Mouse (Mus musculus): ENCODE measurements around the gene Raver1. TPM values are rescaled to one million over a fixed set of nuclear protein-coding genes. Genes with fewer than 3 reads are reported as not detected.
"Not testable (repeated sequence)": the region's sequence is repeated elsewhere in the genome, so short reads cannot be mapped to it uniquely, and the experiment has no call there.

Gene Raver1
- polyA plus RNA-seq, 1 experiment from 2014 or later, result 33.5 TPM

DNA sequence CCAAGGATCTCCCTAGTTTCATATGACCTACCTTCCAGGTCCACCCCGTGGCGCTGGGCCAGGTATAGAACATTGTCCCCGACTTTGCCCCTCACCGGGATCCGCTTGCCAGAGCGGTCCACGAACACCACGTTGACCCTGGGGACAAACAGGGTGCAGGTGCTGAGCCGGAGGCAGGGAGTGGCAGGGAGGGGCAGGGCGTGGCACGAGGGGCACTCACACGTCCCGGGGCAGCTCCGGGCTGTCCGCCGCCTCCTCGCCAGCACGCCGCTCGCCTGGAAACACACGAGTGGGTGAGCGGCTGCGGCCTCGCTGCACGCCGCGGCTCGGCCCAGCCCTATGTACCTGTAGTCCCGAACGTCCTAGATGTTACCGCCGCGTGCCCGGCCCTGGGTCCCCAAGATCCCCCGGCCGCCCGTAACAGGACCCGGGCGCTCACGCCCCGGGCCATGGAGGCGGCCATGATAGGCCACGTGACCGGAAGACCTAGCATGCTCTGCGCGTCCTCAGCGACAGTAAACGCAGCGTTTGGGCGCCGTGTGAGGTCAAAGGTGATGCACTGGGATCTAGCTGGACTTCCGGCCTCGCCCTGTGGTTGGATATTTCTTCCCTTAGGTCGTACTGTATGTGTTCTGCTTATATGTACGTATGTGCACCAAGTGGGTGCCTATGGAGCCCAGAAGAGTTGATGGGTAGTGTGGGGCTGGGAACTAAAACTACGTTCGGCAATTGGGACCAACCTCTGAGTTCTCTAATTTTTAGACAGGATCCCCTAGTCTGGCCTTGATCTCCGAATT, 18.6 kb downstream of the Raver1 start, which contains the start of the genes Gm49373 and Fdx1l:
Gm49373 (minus strand) TSS at position 53 of the 797 bp plus-strand sequence.
Fdx1l (minus strand) TSS at position 571 of the 797 bp plus-strand sequence.
- peak within 1 kb of the TSS; percentile 78 for H3K4me2 ChIP-seq
- H3K36me3 ChIP-seq, result peaks cover 31% of the 10 kb centered on the region
- WGBS, result 4% methylated on average over 58 of the region's 58 CpGs
- H3K9ac ChIP-seq, result peak within 1 kb of the TSS; percentile 82
- peak within 1 kb of the TSS; percentile 74 for H3K4me3 ChIP-seq
- peak within 1 kb of the TSS; percentile 60 for H3K27ac ChIP-seq
- no peaks in the 10 kb centered on the region for H3K27me3 ChIP-seq
- ATAC-seq (replicated peaks; ENCODE audit: insufficient number of reproducible peaks, insufficient read depth, low FRiP score, low read depth), result peak; percentile 92
- peaks cover 15% of the 10 kb centered on the region for H3K4me1 ChIP-seq (replicated peaks)
- no peaks in the 10 kb centered on the region for H3K9me3 ChIP-seq (replicated peaks)

DNA sequence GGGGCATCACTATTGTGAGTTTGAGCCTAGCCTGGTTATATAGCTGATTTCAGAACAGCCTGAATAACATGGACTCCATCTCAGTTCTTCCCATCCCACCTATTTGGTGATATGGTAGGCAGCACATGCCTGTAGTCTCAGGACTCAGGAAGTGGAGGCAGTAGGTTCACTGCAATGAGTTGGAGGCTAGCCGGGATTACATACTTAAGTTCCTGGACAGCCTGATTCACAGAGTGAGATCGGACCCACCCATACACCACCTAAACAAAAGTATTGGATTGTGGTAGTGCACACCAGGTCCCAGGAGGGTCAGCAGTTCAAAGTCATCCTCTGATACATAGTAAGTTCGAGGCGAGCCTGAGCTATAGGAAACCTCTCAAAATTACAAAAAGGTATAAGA, 19.2 kb downstream of the Raver1 start:
- peak overlapping the region; percentile 78 for H3K4me2 ChIP-seq

DNA sequence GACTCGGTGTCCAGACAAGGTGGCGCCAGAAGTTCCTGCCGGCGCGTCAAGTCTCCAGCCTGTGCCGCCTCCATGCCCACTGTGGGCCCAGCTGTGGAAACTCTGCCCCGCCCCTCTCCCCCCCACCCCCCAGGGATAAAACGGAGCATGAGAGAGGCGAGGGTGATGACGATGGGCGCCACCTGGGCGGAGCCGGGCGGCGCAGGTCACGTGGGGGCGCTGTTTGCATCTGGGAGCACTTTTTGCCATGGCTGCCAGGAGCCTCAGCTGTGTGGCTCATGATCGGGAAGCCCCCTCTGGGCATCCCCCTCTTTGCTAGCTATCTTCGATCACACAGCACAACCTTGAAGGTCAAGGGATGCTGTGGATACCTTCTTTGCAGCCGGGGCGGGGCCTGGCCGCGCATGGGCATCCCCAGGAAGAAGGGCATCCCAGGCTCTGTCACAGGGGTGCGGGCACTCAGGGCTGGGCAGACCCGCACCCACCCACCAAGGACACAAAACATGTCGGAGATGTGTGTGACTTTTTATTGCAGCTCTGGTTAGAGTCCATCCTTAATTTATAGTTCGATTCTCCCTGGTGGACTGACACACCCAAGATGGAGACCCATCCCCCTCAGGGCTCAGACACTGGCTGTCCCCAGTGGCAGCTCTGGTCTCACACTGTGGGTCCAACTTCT, 24.7 kb downstream of the Raver1 start, which contains the start of gene Zglp1:
Zglp1 (minus strand) TSS at position 88 of the 679 bp plus-strand sequence.
- no peak for ATAC-seq (replicated peaks; ENCODE audit: insufficient number of reproducible peaks, insufficient read depth, low FRiP score, low read depth)
- H3K9ac ChIP-seq, result no peak within 1 kb of the TSS
- peaks cover 6% of the 10 kb centered on the region for H3K4me1 ChIP-seq (replicated peaks)
- no peaks in the 10 kb centered on the region for H3K9me3 ChIP-seq (replicated peaks)
- H3K27me3 ChIP-seq, result no peaks in the 10 kb centered on the region
- H3K36me3 ChIP-seq, result peaks cover 27% of the 10 kb centered on the region
- no peak within 1 kb of the TSS for H3K27ac ChIP-seq
- H3K4me3 ChIP-seq, result no peak within 1 kb of the TSS
- WGBS, result 81% methylated on average over 27 of the region's 27 CpGs
- H3K4me2 ChIP-seq, result no peak within 1 kb of the TSS

More for the DNA sequence above, 19.2 kb downstream of the Raver1 start:
- H3K4me3 ChIP-seq, result peak overlapping the region; percentile 74
- peaks cover 28% of the 10 kb centered on the region for H3K36me3 ChIP-seq
- no peak for ATAC-seq (replicated peaks; ENCODE audit: insufficient number of reproducible peaks, insufficient read depth, low FRiP score, low read depth)
- no peaks in the 10 kb centered on the region for H3K9me3 ChIP-seq (replicated peaks)
- H3K27me3 ChIP-seq, result no peaks in the 10 kb centered on the region
- peak overlapping the region; percentile 82 for H3K9ac ChIP-seq
- 5% methylated on average over 4 of the region's 4 CpGs for WGBS
- peaks cover 15% of the 10 kb centered on the region for H3K4me1 ChIP-seq (replicated peaks)
- H3K27ac ChIP-seq, result no peak overlapping the region; the same call in 1 of the 2 replicates

GRCm38 (mm10) chr9:21062928-21063327, 28.9 kb downstream of the Raver1 start:
- no peaks in the 10 kb centered on the region for H3K27me3 ChIP-seq
- H3K27ac ChIP-seq, result no peak overlapping the region
- WGBS, result 80% methylated on average over 2 of the region's 2 CpGs
- H3K4me1 ChIP-seq (replicated peaks), result no peaks in the 10 kb centered on the region
- no peak overlapping the region for H3K4me2 ChIP-seq
- ATAC-seq (replicated peaks; ENCODE audit: insufficient number of reproducible peaks, insufficient read depth, low FRiP score, low read depth), result no peak
- H3K9me3 ChIP-seq (replicated peaks), result no peaks in the 10 kb centered on the region
- peaks cover 31% of the 10 kb centered on the region for H3K36me3 ChIP-seq
- no peak overlapping the region for H3K9ac ChIP-seq
- H3K4me3 ChIP-seq, result no peak overlapping the region

DNA sequence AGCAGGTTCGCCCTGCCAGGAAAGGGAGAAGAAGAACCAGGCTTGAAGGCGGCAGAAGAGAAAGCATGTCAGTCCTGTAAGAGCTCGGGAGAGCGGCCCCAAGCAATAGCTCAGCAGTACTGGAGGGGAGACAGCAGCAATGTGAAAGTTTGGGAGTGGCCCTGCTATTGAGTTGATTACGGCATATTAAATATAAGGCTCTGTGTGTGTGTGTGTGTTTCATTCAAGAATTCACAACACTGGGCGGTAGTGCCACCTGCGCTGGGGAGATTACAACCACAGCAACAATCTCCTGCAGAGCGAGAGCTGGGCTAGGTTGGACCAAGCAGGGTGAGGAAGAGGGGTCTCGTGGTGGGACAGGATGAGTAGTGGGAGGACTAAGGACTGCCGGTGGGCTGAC, 40.2 kb downstream of the Raver1 start:
- H3K4me1 ChIP-seq (replicated peaks), result no peaks in the 10 kb centered on the region
- no peaks in the 10 kb centered on the region for H3K9me3 ChIP-seq (replicated peaks)
- no peak overlapping the region for H3K4me3 ChIP-seq
- no peak overlapping the region for H3K9ac ChIP-seq
- H3K4me2 ChIP-seq, result no peak overlapping the region
- H3K27me3 ChIP-seq, result no peaks in the 10 kb centered on the region
- no peaks in the 10 kb centered on the region for H3K36me3 ChIP-seq
- ATAC-seq (replicated peaks; ENCODE audit: insufficient number of reproducible peaks, insufficient read depth, low FRiP score, low read depth), result no peak
- WGBS, result 52% methylated on average over 10 of the region's 10 CpGs
- no peak overlapping the region for H3K27ac ChIP-seq

DNA sequence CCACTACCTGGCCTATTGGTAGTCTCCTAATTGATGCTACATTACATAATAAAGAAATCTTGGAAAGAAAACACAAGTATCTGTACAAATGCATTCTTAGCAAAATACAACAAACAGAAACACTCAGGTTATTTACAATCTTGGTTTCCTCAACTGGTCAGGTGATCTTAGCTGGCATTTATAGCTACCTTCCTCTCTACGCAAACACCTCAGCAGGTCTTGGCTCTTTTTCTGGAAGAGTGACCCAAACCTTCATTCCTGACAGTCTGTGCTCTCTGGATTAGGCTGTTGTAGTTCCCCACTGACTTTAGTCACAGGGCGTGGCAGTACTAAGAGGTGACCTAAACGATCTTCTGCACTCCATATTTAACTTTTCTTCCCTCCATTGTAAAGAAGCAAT, 46.6 kb downstream of the Raver1 start:
- no peak overlapping the region for H3K4me2 ChIP-seq
- H3K4me3 ChIP-seq, result no peak overlapping the region
- no peak overlapping the region for H3K27ac ChIP-seq
- no peak for ATAC-seq (replicated peaks; ENCODE audit: insufficient number of reproducible peaks, insufficient read depth, low FRiP score, low read depth)
- H3K9me3 ChIP-seq (replicated peaks), result no peaks in the 10 kb centered on the region
- H3K36me3 ChIP-seq, result no peaks in the 10 kb centered on the region
- 0 out of 2 replicates have a peak, but pooled peaks cover 3% of the 10 kb centered on the region for H3K27me3 ChIP-seq
- H3K9ac ChIP-seq, result no peak overlapping the region
- 69% methylated on average over 3 of the region's 3 CpGs for WGBS
- H3K4me1 ChIP-seq (replicated peaks), result no peaks in the 10 kb centered on the region

DNA sequence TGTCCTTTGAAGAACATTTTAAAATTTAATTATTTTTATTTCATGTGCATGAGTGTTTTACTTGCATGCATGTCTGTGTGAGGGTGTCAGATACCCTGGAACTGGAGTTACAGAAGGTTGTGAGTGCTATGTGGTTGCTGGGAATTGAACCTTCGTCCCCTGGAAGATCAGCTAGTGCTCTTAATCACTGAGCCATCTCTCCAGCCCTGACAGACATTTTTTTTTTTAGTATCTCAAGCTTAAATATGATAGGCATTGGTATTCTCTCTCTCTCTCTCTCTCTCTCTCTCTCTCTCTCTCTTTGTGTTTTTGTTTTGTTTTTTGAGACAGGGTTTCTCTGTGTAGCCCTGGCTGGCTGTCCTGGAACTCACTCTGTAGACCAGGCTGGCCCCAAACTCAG, 47.0 kb downstream of the Raver1 start:
- H3K9me3 ChIP-seq (replicated peaks); ATAC-seq (replicated peaks; ENCODE audit: insufficient number of reproducible peaks, insufficient read depth, low FRiP score, low read depth): not testable (repeated sequence)
- 55% methylated on average over 1 of the region's 1 CpGs for WGBS

GRCm38 (mm10) chr9:21043563-21043962, 48.2 kb downstream of the Raver1 start:
- no peak overlapping the region for H3K4me3 ChIP-seq
- peaks cover 14% of the 10 kb centered on the region for H3K27me3 ChIP-seq
- H3K9ac ChIP-seq, result no peak overlapping the region
- no peaks in the 10 kb centered on the region for H3K9me3 ChIP-seq (replicated peaks)
- ATAC-seq (replicated peaks; ENCODE audit: insufficient number of reproducible peaks, insufficient read depth, low FRiP score, low read depth), result no peak
- peaks cover 1% of the 10 kb centered on the region for H3K4me1 ChIP-seq (replicated peaks)
- no peak overlapping the region for H3K27ac ChIP-seq
- 81% methylated on average over 4 of the region's 4 CpGs for WGBS
- H3K4me2 ChIP-seq, result no peak overlapping the region
- no peaks in the 10 kb centered on the region for H3K36me3 ChIP-seq

More for the DNA sequence above, 47.0 kb downstream of the Raver1 start:
- H3K4me3 ChIP-seq; H3K27me3 ChIP-seq; H3K4me2 ChIP-seq; H3K4me1 ChIP-seq (replicated peaks); H3K27ac ChIP-seq; H3K36me3 ChIP-seq; H3K9ac ChIP-seq: not testable (repeated sequence)

- no peak overlapping the region for H3K9ac ChIP-seq
- WGBS, result 41% methylated on average over 4 of the region's 4 CpGs
- peaks cover 23% of the 10 kb centered on the region for H3K4me1 ChIP-seq (replicated peaks)
- H3K36me3 ChIP-seq, result no peaks in the 10 kb centered on the region
- no peak overlapping the region for H3K4me2 ChIP-seq
- H3K9me3 ChIP-seq (replicated peaks), result no peaks in the 10 kb centered on the region
- H3K27ac ChIP-seq, result no peak overlapping the region
- no peak for ATAC-seq (replicated peaks; ENCODE audit: insufficient number of reproducible peaks, insufficient read depth, low FRiP score, low read depth)
- H3K4me3 ChIP-seq, result no peak overlapping the region
- H3K27me3 ChIP-seq, result peaks cover 37% of the 10 kb centered on the region
Observed at GRCm38 (mm10) chr9:21041308-21041707, 50.5 kb downstream of the Raver1 start.

DNA sequence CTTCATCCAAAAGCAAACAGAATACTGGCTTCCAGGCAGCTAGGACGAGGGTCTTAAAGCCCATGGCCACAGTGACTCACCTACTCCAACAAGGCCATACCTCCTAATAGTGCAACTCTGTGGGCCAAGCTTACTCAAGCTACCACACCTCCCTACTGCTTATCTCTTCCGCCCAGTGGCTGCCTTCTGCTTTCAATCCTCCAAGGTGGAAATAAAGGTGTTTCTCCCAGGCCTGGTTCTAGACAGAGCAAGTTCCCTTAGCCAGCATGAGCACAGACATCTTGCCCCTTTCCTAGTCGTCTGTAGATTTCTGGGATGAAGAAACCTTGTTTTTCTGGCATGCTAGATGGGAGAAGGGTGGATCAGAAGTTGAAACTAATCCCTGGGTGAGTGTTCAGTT, 52.0 kb downstream of the Raver1 start:
- H3K4me1 ChIP-seq (replicated peaks), result peaks cover 31% of the 10 kb centered on the region
- no peak overlapping the region for H3K27ac ChIP-seq
- H3K9me3 ChIP-seq (replicated peaks), result no peaks in the 10 kb centered on the region
- H3K4me2 ChIP-seq, result no peak overlapping the region
- ATAC-seq (replicated peaks; ENCODE audit: insufficient number of reproducible peaks, insufficient read depth, low FRiP score, low read depth), result no peak
- no peak overlapping the region for H3K9ac ChIP-seq
- WGBS, result 77% methylated on average over 3 of the region's 3 CpGs
- peaks cover 52% of the 10 kb centered on the region for H3K27me3 ChIP-seq
- H3K4me3 ChIP-seq, result no peak overlapping the region
- no peaks in the 10 kb centered on the region for H3K36me3 ChIP-seq

DNA sequence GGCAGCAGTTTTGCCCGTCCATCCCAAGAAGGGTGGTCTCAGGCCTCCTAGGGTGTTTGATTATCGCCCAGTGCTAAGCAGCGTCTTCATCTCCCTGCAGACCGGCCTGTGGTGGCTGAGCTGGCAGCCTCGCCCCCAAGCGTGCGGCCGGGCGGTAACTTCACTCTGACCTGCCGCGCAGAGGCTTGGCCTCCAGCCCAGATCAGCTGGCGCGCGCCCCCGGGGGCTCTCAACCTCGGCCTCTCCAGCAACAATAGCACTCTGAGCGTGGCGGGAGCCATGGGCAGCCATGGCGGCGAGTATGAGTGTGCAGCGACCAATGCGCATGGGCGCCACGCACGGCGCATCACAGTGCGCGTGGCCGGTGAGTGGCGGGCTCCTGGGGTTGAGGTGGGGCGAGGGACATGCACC, 54.3 kb downstream of the Raver1 start:
- H3K4me1 ChIP-seq (replicated peaks), result peaks cover 43% of the 10 kb centered on the region
- peak overlapping the region; percentile 73 for H3K4me2 ChIP-seq
- H3K9ac ChIP-seq, result peak overlapping the region; percentile 31; the same call in 1 of the 2 replicates
- H3K27me3 ChIP-seq, result peaks cover 73% of the 10 kb centered on the region
- no peaks in the 10 kb centered on the region for H3K36me3 ChIP-seq
- ATAC-seq (replicated peaks; ENCODE audit: insufficient number of reproducible peaks, insufficient read depth, low FRiP score, low read depth), result peak; percentile 71
- no peak overlapping the region for H3K27ac ChIP-seq
- 3% methylated on average over 31 of the region's 31 CpGs for WGBS
- H3K4me3 ChIP-seq, result peak overlapping the region; percentile 45
- no peaks in the 10 kb centered on the region for H3K9me3 ChIP-seq (replicated peaks)
